Mouse (Mus musculus): ENCODE measurements around the gene Cald1. TPM values are rescaled to one million over a fixed set of nuclear protein-coding genes. Genes with fewer than 3 reads are reported as not detected.

Gene Cald1
- total RNA-seq, 2 experiments from 2014 or later, result not detected

GRCm38 (mm10) chr6:34736934-34737333 lies 138.6 kb downstream of the Cald1 start:
- no peak for ATAC-seq (replicated peaks; ENCODE audit: low FRiP score, low TSS enrichment, poor library complexity, severe bottlenecking)

GRCm38 (mm10) chr6:34743946-34744345 lies 145.6 kb downstream of the Cald1 start:
- ATAC-seq (replicated peaks; ENCODE audit: low FRiP score, low TSS enrichment, poor library complexity, severe bottlenecking), result no peak

- ATAC-seq (replicated peaks; ENCODE audit: low FRiP score, low TSS enrichment, poor library complexity, severe bottlenecking), result no peak
Measured at GRCm38 (mm10) chr6:34747846-34748245, 149.5 kb downstream of the Cald1 start.

- ATAC-seq (replicated peaks; ENCODE audit: low FRiP score, low TSS enrichment, poor library complexity, severe bottlenecking), result no peak
Measured at GRCm38 (mm10) chr6:34748566-34748965, 150.3 kb downstream of the Cald1 start.

GRCm38 (mm10) chr6:34749526-34749925 lies 151.2 kb downstream of the Cald1 start:
- no peak for ATAC-seq (replicated peaks; ENCODE audit: low FRiP score, low TSS enrichment, poor library complexity, severe bottlenecking)

- no peak for ATAC-seq (replicated peaks; ENCODE audit: low FRiP score, low TSS enrichment, poor library complexity, severe bottlenecking)
Measured at GRCm38 (mm10) chr6:34750487-34751120, 152.3 kb downstream of the Cald1 start.

GRCm38 (mm10) chr6:34751625-34752024 lies 153.3 kb downstream of the Cald1 start:
- ATAC-seq (replicated peaks; ENCODE audit: low FRiP score, low TSS enrichment, poor library complexity, severe bottlenecking), result no peak

GRCm38 (mm10) chr6:34754448-34754847 lies 156.1 kb downstream of the Cald1 start:
- peak; percentile 70; the same call in 1 of the 2 replicates for ATAC-seq (replicated peaks; ENCODE audit: low FRiP score, low TSS enrichment, poor library complexity, severe bottlenecking)

- no peak for ATAC-seq (replicated peaks; ENCODE audit: low FRiP score, low TSS enrichment, poor library complexity, severe bottlenecking)
Measured at GRCm38 (mm10) chr6:34758340-34758739, 160.0 kb downstream of the Cald1 start.

- ATAC-seq (replicated peaks; ENCODE audit: low FRiP score, low TSS enrichment, poor library complexity, severe bottlenecking), result peak; percentile 80
Measured at GRCm38 (mm10) chr6:34760023-34760422, 161.7 kb downstream of the Cald1 start.

- ATAC-seq (replicated peaks; ENCODE audit: low FRiP score, low TSS enrichment, poor library complexity, severe bottlenecking), result no peak
Measured at GRCm38 (mm10) chr6:34765721-34766120, 167.4 kb downstream of the Cald1 start.

GRCm38 (mm10) chr6:34769984-34770383 lies 171.7 kb downstream of the Cald1 start:
- no peak for ATAC-seq (replicated peaks; ENCODE audit: low FRiP score, low TSS enrichment, poor library complexity, severe bottlenecking)

GRCm38 (mm10) chr6:34770491-34770890 lies 172.2 kb downstream of the Cald1 start:
- no peak for ATAC-seq (replicated peaks; ENCODE audit: low FRiP score, low TSS enrichment, poor library complexity, severe bottlenecking)

- ATAC-seq (replicated peaks; ENCODE audit: low FRiP score, low TSS enrichment, poor library complexity, severe bottlenecking), result no peak
Measured at GRCm38 (mm10) chr6:34776396-34776795, 178.1 kb downstream of the Cald1 start.

- ATAC-seq (replicated peaks; ENCODE audit: low FRiP score, low TSS enrichment, poor library complexity, severe bottlenecking), result no peak
Measured at GRCm38 (mm10) chr6:34777094-34777493, 178.8 kb downstream of the Cald1 start.

- no peak for ATAC-seq (replicated peaks; ENCODE audit: low FRiP score, low TSS enrichment, poor library complexity, severe bottlenecking)
Measured at GRCm38 (mm10) chr6:34777981-34778668, 179.8 kb downstream of the Cald1 start.

GRCm38 (mm10) chr6:34780231-34780942 lies 182.1 kb downstream of the Cald1 start, which contains the start of gene Agbl3:
Gene Agbl3, plus strand, starts transcription at chr6:34780432.
- ATAC-seq (replicated peaks; ENCODE audit: low FRiP score, low TSS enrichment, poor library complexity, severe bottlenecking), result peak; percentile 98

GRCm38 (mm10) chr6:34780943-34781289 lies 182.6 kb downstream of the Cald1 start:
- ATAC-seq (replicated peaks; ENCODE audit: low FRiP score, low TSS enrichment, poor library complexity, severe bottlenecking), result no peak

GRCm38 (mm10) chr6:34782493-34782892 lies 184.2 kb downstream of the Cald1 start:
- no peak for ATAC-seq (replicated peaks; ENCODE audit: low FRiP score, low TSS enrichment, poor library complexity, severe bottlenecking)

GRCm38 (mm10) chr6:34796881-34797280 lies 198.6 kb downstream of the Cald1 start:
- no peak for ATAC-seq (replicated peaks; ENCODE audit: low FRiP score, low TSS enrichment, poor library complexity, severe bottlenecking)

- no peak for ATAC-seq (replicated peaks; ENCODE audit: low FRiP score, low TSS enrichment, poor library complexity, severe bottlenecking)
Measured at GRCm38 (mm10) chr6:34797887-34798286, 199.6 kb downstream of the Cald1 start.
